Mouse (Mus musculus) hindbrain, postnatal 0 days (tissue): ENCODE results near the gene Ywhaq. TPM values are rescaled to one million over a fixed set of nuclear protein-coding genes. Genes with fewer than 3 reads are reported as not detected.

Source experiments
- ATAC-seq: fragments of 200-750 bp; cut with Nextera tagmentation; 2 replicates; pipeline ENCODE4 v1.8.0; 2017; ENCODE audit warnings: mild to moderate bottlenecking, moderate TSS enrichment, moderate library complexity
- DNase-seq: peaks from one replicate; pipeline ENCODE4 v3.0.0-alpha.2; 2015; ENCODE audit warnings: low spot score
- H3K27ac ChIP-seq: fragments of 300-500 bp; sonication (generic); 2 replicates; pipeline ENCODE4 v1.5.1; 2014; ENCODE audit warnings: mild to moderate bottlenecking
- H3K27me3 ChIP-seq: fragments of 300-500 bp; sonication (generic); 2 replicates; pipeline ENCODE4 v1.6.1; 2014; ENCODE audit warnings: low read length, mixed read lengths; ENCODE audit not compliant: insufficient read depth
- H3K36me3 ChIP-seq: fragments of 300-500 bp; sonication (generic); 2 replicates; pipeline ENCODE4 v1.6.1; 2014; ENCODE audit warnings: low read length, mixed read lengths; ENCODE audit not compliant: insufficient read depth
- H3K4me1 ChIP-seq: fragments of 300-500 bp; sonication (generic); 2 replicates; pipeline ENCODE4 v1.6.1; 2014; ENCODE audit warnings: antibody characterized with exemption, low read length, mixed read lengths; ENCODE audit not compliant: insufficient read depth
- H3K4me2 ChIP-seq: fragments of 300-500 bp; sonication (generic); 2 replicates; pipeline ENCODE4 v1.6.1; 2014; ENCODE audit warnings: low read depth, mild to moderate bottlenecking, low read length, moderate library complexity, mixed read lengths
- H3K4me3 ChIP-seq: fragments of 300-500 bp; sonication (generic); 2 replicates; pipeline ENCODE4 v1.5.1; 2014; ENCODE audit warnings: low read length
- H3K9ac ChIP-seq: fragments of 300-500 bp; sonication (generic); replicated peaks from 2 replicates; pipeline ENCODE4 v1.6.1; 2014; ENCODE audit warnings: mild to moderate bottlenecking, low read length, moderate library complexity, mixed read lengths
- H3K9me3 ChIP-seq: fragments of 300-500 bp; sonication (generic); 2 replicates; pipeline ENCODE4 v1.6.1; 2016; ENCODE audit warnings: low read length, mixed read lengths
- CTCF ChIP-seq: IDR thresholded peaks from 2 replicates; pipeline ENCODE4 v1.5.1; 2016; ENCODE audit warnings: antibody characterized with exemption, control low read depth, low read depth
- WGBS: fragments of 180-500 bp; shearing (Covaris S2); extraction: QIAGEN DNeasy Blood & Tissue Kit; methylation state at CpG from one replicate; pipeline ENCODE4 v1.1.7; 2014; 5-methylcytosine and 5-hydroxymethylcytosine counted together
- polyA plus RNA-seq: library from polyadenylated mRNA; unstranded; fragments of >200 nt; fragmentation: Nextera tagmentation; extraction: Ambion mirVana; gene quantifications from 2 replicates; pipeline ENCODE4 v1.2.1, GENCODE M21; 2015
- total RNA-seq: library from RNA; depleted of rRNA; stranded (reverse); fragments of >200 nt; gene quantifications from 2 replicates; pipeline ENCODE4 v1.2.3, GENCODE M21; 2014

Gene Ywhaq
- total and polyA plus RNA-seq, 2 experiments from 2014 or later = 579 to 1,086 TPM

GRCm38 (mm10) chr12:21364624-21365435, 52.6 kb downstream of the Ywhaq start:
- Histone ChIP-seq H3K4me2 (no peak overlapping the region), H3K4me1 (no peaks in the 10 kb centered on the region), H3K9me3 (no peaks in the 10 kb centered on the region), H3K9ac (no peak overlapping the region), H3K36me3 (no peaks in the 10 kb centered on the region), H3K27me3 (no peaks in the 10 kb centered on the region), H3K27ac (no peak overlapping the region), H3K4me3 (no peak overlapping the region)
- WGBS = 87% methylated on average over 10 of the region's 10 CpGs
- DNase-seq (no peak), ATAC-seq (no peak)
- no peak for TF ChIP-seq CTCF

DNA sequence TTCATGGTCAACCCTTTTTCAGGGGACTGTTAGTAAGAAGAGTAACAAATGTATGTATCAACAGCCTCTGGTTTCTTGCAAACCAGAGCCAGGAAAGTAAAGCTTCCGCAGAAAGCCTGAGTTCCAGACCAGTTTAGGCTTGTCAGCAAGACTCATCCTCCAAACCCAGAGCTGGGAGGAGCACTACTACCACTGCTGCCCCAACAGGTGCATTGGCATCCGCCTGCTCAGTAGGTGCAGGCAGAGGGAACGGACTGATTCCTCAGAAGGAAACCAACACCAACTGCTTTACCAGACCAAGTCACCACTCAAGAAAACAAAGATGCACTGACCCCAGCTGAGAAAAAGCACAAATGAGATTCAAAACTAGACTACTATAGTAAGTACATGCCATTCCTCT, 54.2 kb downstream of the Ywhaq start:
- Histone ChIP-seq H3K4me2 (no peak overlapping the region), H3K4me3 (no peak overlapping the region), H3K27ac (no peak overlapping the region), H3K9ac (no peak overlapping the region), H3K9me3 (no peaks in the 10 kb centered on the region), H3K36me3 (no peaks in the 10 kb centered on the region), H3K4me1 (no peaks in the 10 kb centered on the region), H3K27me3 (no peaks in the 10 kb centered on the region)
- DNase-seq (no peak), ATAC-seq (no peak)
- 92% methylated on average over 3 of the region's 3 CpGs for WGBS
- TF ChIP-seq CTCF = no peak

GRCm38 (mm10) chr12:21362686-21363085, 54.8 kb downstream of the Ywhaq start:
- no peak for TF ChIP-seq CTCF
- Histone ChIP-seq H3K36me3 (no peaks in the 10 kb centered on the region), H3K4me2 (no peak overlapping the region), H3K4me1 (no peaks in the 10 kb centered on the region), H3K9ac (no peak overlapping the region), H3K27ac (no peak overlapping the region), H3K9me3 (no peaks in the 10 kb centered on the region), H3K27me3 (no peaks in the 10 kb centered on the region), H3K4me3 (no peak overlapping the region)
- DNase-seq = no peak
- 80% methylated on average over 2 of the region's 2 CpGs for WGBS
- no peak for ATAC-seq

DNA sequence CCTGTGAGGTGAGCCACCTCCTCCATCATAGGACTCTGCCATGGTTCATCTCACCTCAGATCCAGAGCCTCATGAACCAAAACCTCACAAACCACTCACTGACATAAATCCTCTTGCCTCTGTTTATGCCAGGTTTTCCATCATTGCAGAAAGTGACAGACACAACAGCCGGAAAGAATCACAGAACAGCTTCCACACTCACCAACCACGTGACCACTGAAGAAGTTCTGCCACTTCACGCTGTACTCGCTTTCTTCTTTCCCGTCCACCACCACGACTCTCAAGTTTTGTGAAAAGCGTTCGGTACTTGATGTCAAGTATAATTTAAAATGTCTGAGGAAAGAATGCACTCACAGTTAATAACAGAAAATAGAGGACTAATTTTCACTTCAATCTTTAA, 63.8 kb downstream of the Ywhaq start:
- Histone ChIP-seq H3K9me3 (0 out of 2 replicates have a peak, but pooled peaks cover 3% of the 10 kb centered on the region), H3K27ac (no peak overlapping the region), H3K4me1 (no peaks in the 10 kb centered on the region), H3K36me3 (peaks cover 13% of the 10 kb centered on the region), H3K9ac (no peak overlapping the region), H3K27me3 (no peaks in the 10 kb centered on the region), H3K4me2 (no peak overlapping the region), H3K4me3 (no peak overlapping the region)
- 96% methylated on average over 8 of the region's 8 CpGs for WGBS
- no peak for TF ChIP-seq CTCF
- DNase-seq (no peak), ATAC-seq (no peak)

GRCm38 (mm10) chr12:21350113-21350876, 67.1 kb downstream of the Ywhaq start:
- 21% methylated on average over 7 of the region's 7 CpGs for WGBS
- Histone ChIP-seq H3K9me3 (0 out of 2 replicates have a peak, but pooled peaks cover 3% of the 10 kb centered on the region), H3K36me3 (peaks cover 18% of the 10 kb centered on the region), H3K27me3 (no peaks in the 10 kb centered on the region), H3K4me3 (no peak overlapping the region), H3K4me2 (no peak overlapping the region), H3K9ac (no peak overlapping the region), H3K27ac (no peak overlapping the region), H3K4me1 (no peaks in the 10 kb centered on the region)
- TF ChIP-seq CTCF = no peak
- DNase-seq (no peak), ATAC-seq (no peak)

DNA sequence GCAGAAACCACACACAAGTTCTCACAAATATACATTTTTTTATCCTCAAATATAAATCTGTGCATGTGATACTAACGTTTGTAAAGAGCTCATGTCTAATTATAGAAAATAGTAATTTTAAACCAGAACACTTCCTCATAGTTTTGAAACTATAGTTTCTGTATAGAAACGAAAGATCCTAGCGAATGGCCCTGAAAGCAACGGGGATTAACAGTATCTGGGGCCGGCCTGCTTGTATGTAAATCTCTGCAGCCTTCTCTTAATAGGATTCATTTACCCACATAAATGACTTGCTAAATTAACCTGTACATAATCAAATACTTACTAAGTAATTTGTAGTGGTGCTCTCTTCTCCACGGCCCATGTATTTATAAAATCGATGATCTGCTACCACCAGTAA, 70.5 kb downstream of the Ywhaq start:
- no peak overlapping the region for H3K27ac ChIP-seq
- no peak overlapping the region for H3K4me2 ChIP-seq
- ATAC-seq (no peak), DNase-seq (no peak)
- TF ChIP-seq CTCF = no peak
- H3K27me3 ChIP-seq = no peaks in the 10 kb centered on the region
- H3K4me1 ChIP-seq = no peaks in the 10 kb centered on the region
- 85% methylated on average over 7 of the region's 7 CpGs for WGBS
- peaks cover 13% of the 10 kb centered on the region; the same call in 1 of the 2 replicates for H3K36me3 ChIP-seq
- H3K9ac ChIP-seq = no peak overlapping the region
- H3K9me3 ChIP-seq = 0 out of 2 replicates have a peak, but pooled peaks cover 3% of the 10 kb centered on the region
- H3K4me3 ChIP-seq = no peak overlapping the region
